In genomic region chr11:77783211-77783746, GRCm38 (mm10) we compare ENCODE assay signal across 9 mouse cellular contexts. TPM values are rescaled to one million over a fixed set of nuclear protein-coding genes. Genes with fewer than 3 reads are reported as not detected.
DNase-seq lines count a peak whose midpoint lies in the region; ATAC-seq and TF ChIP-seq lines count a peak whose summit lies in the region.
"Had no signal": no experiment of that assay in that cellular context is flagged by ENCODE, and none has a peak within 500 bp of the region (broad histone marks: within the 10 kb centered on the region; RNA-seq: fewer than 3 reads in every experiment).

No protein-coding gene starts in this region.

- no peaks in the 10 kb centered on the region for H3K27me3 ChIP-seq in hindbrain, embryonic 15.5 days
- H3K27me3 ChIP-seq in liver, embryonic 14.5 days (ENCODE audit: control insufficient read depth, insufficient read depth, low read length), result no peaks in the 10 kb centered on the region
- no peaks in the 10 kb centered on the region for H3K27me3 ChIP-seq in stomach, postnatal 0 days (ENCODE audit: control insufficient read depth, insufficient read depth, low read length)

- H3K4me3 ChIP-seq in gastrocnemius, adult 2 months, result peak overlapping the region; percentile 39; the same call in 1 of the 2 replicates
- H3K4me3 ChIP-seq in hindbrain, embryonic 15.5 days, result no peak overlapping the region
- H3K4me3 ChIP-seq in liver, embryonic 14.5 days (ENCODE audit: insufficient read depth in 1 of 2, low read depth in 2 of 2, low read length in 2 of 2), result peak overlapping the region; percentile 45 to 55; a peak in 3 of 4 replicates
- no peak overlapping the region for H3K4me3 ChIP-seq in stomach, postnatal 0 days (ENCODE audit: low read depth, low read length)

- DNase-seq in gastrocnemius, adult 2 months, result peak; percentile 35
- no peak for DNase-seq in gastrocnemius, adult 8-10 months (ENCODE audit: low spot score in 2 of 2)
- peak; percentile 99 for DNase-seq in Muller cell, postnatal 12 days (ENCODE audit: inconsistent ontology term)
- no peak for DNase-seq in liver, embryonic 14.5 days (ENCODE audit: low read depth in 3 of 3, low spot score in 3 of 3)
- no peak for DNase-seq in stomach, postnatal 0 days (ENCODE audit: low spot score)
- DNase-seq in gastrocnemius, postnatal 14 days, result no peak

- peak overlapping the region; percentile 86 for H3K27ac ChIP-seq in gastrocnemius, adult 2 months
- H3K27ac ChIP-seq in hindbrain, embryonic 15.5 days (replicated peaks), result peak overlapping the region; percentile 67; the same call in 1 of the 2 replicates
- peak overlapping the region; percentile 94 for H3K27ac ChIP-seq in liver, embryonic 14.5 days
- H3K27ac ChIP-seq in stomach, postnatal 0 days (replicated peaks), result peak overlapping the region; percentile 96

- H3K4me1 ChIP-seq in hindbrain, embryonic 15.5 days (replicated peaks), result peaks cover 49% of the 10 kb centered on the region
- H3K4me1 ChIP-seq in liver, embryonic 14.5 days (replicated peaks; ENCODE audit: control insufficient read depth in 2 of 2, insufficient read depth in 2 of 2, low read length in 1 of 2), result peaks cover 53 to 73% of the 10 kb centered on the region in 2 experiments
- peaks cover 26% of the 10 kb centered on the region for H3K4me1 ChIP-seq in stomach, postnatal 0 days (replicated peaks; ENCODE audit: control insufficient read depth, insufficient read depth)

- H3K36me3 ChIP-seq in hindbrain, embryonic 15.5 days, result no peaks in the 10 kb centered on the region
- peaks cover 11% of the 10 kb centered on the region for H3K36me3 ChIP-seq in liver, embryonic 14.5 days (replicated peaks; ENCODE audit: control insufficient read depth, insufficient read depth, low read depth)
- no peaks in the 10 kb centered on the region for H3K36me3 ChIP-seq in stomach, postnatal 0 days (ENCODE audit: control insufficient read depth, insufficient read depth, low read length)

- no peaks in the 10 kb centered on the region for H3K9me3 ChIP-seq in hindbrain, embryonic 15.5 days
- H3K9me3 ChIP-seq in liver, embryonic 14.5 days (ENCODE audit: control insufficient read depth, low read length), result no peaks in the 10 kb centered on the region
- no peaks in the 10 kb centered on the region for H3K9me3 ChIP-seq in stomach, postnatal 0 days (ENCODE audit: control insufficient read depth, low read length)

- intact Hi-C loops in gastrocnemius, adult 2 months (cut with DNase I), result no loop called here
- intact Hi-C loops in gastrocnemius, postnatal 14 days (cut with DNase I; ENCODE audit: low total_unique reads), result no loop called here

- H3K4me2 ChIP-seq in hindbrain, embryonic 15.5 days, result no peak overlapping the region
- peak overlapping the region; percentile 74 for H3K4me2 ChIP-seq in liver, embryonic 14.5 days (ENCODE audit: low read depth)
- peak overlapping the region; percentile 17 for H3K4me2 ChIP-seq in stomach, postnatal 0 days (replicated peaks; ENCODE audit: low read depth)

- H3K9ac ChIP-seq in hindbrain, embryonic 15.5 days, result 0 out of 2 replicates have a peak overlapping the region, but pooled peaks have one; percentile 10
- H3K9ac ChIP-seq in liver, embryonic 14.5 days (replicated peaks), result peak overlapping the region; percentile 78
- H3K9ac ChIP-seq in stomach, postnatal 0 days (ENCODE audit: low read length), result peak overlapping the region; percentile 43; the same call in 1 of the 2 replicates

- 50% methylated on average over 10 of the region's 10 CpGs for WGBS in hindbrain, embryonic 15.5 days
- WGBS in liver, embryonic 14.5 days (ENCODE audit: insufficient replicate concordance), result 47% methylated on average over 10 of the region's 10 CpGs
- WGBS in stomach, postnatal 0 days, result 42% methylated on average over 10 of the region's 10 CpGs

- no peak for TF ChIP-seq CTCF in gastrocnemius, adult 2 months (IDR thresholded peaks at IDR 0.05)
- no peak for TF ChIP-seq CTCF in liver, embryonic 14.5 days (IDR thresholded peaks at IDR 0.05; ENCODE audit: low read depth)
- TF ChIP-seq CTCF in stomach, postnatal 0 days (IDR thresholded peaks at IDR 0.05; ENCODE audit: low read depth), result no peak

- no peak for TF ChIP-seq EP300 in liver, embryonic 14.5 days (IDR thresholded peaks at IDR 0.05; ENCODE audit: low read depth)
- no peak for TF ChIP-seq EP300 in stomach, postnatal 0 days (optimal IDR thresholded peaks at IDR 0.05)

- ATAC-seq in hindbrain, embryonic 15.5 days (ENCODE audit: low FRiP score, low read depth), result no peak; the same call in 1 of the 2 replicates
- 0 out of 2 replicates have a peak, but pooled peaks have one; percentile 3 for ATAC-seq in liver, embryonic 14.5 days (ENCODE audit: insufficient read depth)
- no peak for ATAC-seq in stomach, postnatal 0 days (ENCODE audit: low FRiP score, low TSS enrichment)
- ATAC-seq in monocyte, adult 5-6 weeks (replicated peaks; ENCODE audit: insufficient number of reproducible peaks, low FRiP score, low TSS enrichment, poor library complexity, severe bottlenecking), result no peak

RNA-seq across cellular contexts. Expression of gene Gm10277, which starts 4.3 kb away (rescaled TPM):
- not detected for total RNA-seq in gastrocnemius, adult 2 months (2021)
- total RNA-seq in gastrocnemius, adult 8-10 months (2022), result not detected
- polyA plus RNA-seq in hindbrain, embryonic 15.5 days (2015; fragmentation: Nextera tagmentation; extraction: Ambion mirVana), result 1.4 and 1.9 TPM in 2 replicates
- not detected in 2 replicates for polyA plus RNA-seq in liver, embryonic 14.5 days (2012; rRNA removed)
- polyA plus RNA-seq in liver, embryonic 14.5 days (2014; fragmentation: Nextera tagmentation; extraction: Ambion mirVana), result 0.11 and 0.18 TPM in 2 replicates
- polyA plus RNA-seq in stomach, postnatal 0 days (2015; fragmentation: Nextera tagmentation; extraction: Ambion mirVana), result 0.40 TPM in 2 replicates
- 0.68 to 1.2 TPM in 2 of 3 replicates, not detected in the other for total RNA-seq in monocyte, adult 5-6 weeks (2017)
- not detected for total RNA-seq in gastrocnemius, postnatal 14 days (2021)

RNA-seq across cellular contexts. Expression of gene Myo18a, which starts 20.2 kb away (rescaled TPM):
- 100 to 1,000 TPM; 345 to 399 TPM for total RNA-seq in gastrocnemius, adult 2 months (2021)
- total RNA-seq in gastrocnemius, adult 8-10 months (2022), result 100 to 1,000 TPM; 309 to 400 (median 330) TPM
- 43.7 and 48.3 TPM in 2 replicates for polyA plus RNA-seq in hindbrain, embryonic 15.5 days (2015; fragmentation: Nextera tagmentation; extraction: Ambion mirVana)
- polyA plus RNA-seq in liver, embryonic 14.5 days (2012; rRNA removed), result 10.6 and 15.4 TPM in 2 replicates
- 13.5 and 14.3 TPM in 2 replicates for polyA plus RNA-seq in liver, embryonic 14.5 days (2014; fragmentation: Nextera tagmentation; extraction: Ambion mirVana)
- polyA plus RNA-seq in stomach, postnatal 0 days (2015; fragmentation: Nextera tagmentation; extraction: Ambion mirVana), result 34.3 and 38.7 TPM in 2 replicates
- 142 to 166 TPM (median 145 TPM) in 3 replicates for total RNA-seq in monocyte, adult 5-6 weeks (2017)
- total RNA-seq in gastrocnemius, postnatal 14 days (2021), result 100 to 1,000 TPM; 307 to 323 TPM

RNA-seq across cellular contexts. Expression of gene Cryba1, which starts 58.2 kb away (rescaled TPM):
- not detected for total RNA-seq in gastrocnemius, adult 2 months (2021)
- not detected for total RNA-seq in gastrocnemius, adult 8-10 months (2022)
- polyA plus RNA-seq in hindbrain, embryonic 15.5 days (2015; fragmentation: Nextera tagmentation; extraction: Ambion mirVana), result 0.29 and 0.34 TPM in 2 replicates
- not detected in 2 replicates for polyA plus RNA-seq in liver, embryonic 14.5 days (2012; rRNA removed)
- not detected in 2 replicates for polyA plus RNA-seq in liver, embryonic 14.5 days (2014; fragmentation: Nextera tagmentation; extraction: Ambion mirVana)
- polyA plus RNA-seq in stomach, postnatal 0 days (2015; fragmentation: Nextera tagmentation; extraction: Ambion mirVana), result not detected in 2 replicates
- total RNA-seq in monocyte, adult 5-6 weeks (2017), result not detected in 3 replicates
- total RNA-seq in gastrocnemius, postnatal 14 days (2021), result not detected
- total RNA-seq: ES-E14 had no signal

Comparison
In these comparisons a context has a peak if more than half of its experiments do, and no peak if none do; other contexts are left out.
1. DNase-seq: peak in gastrocnemius, adult 2 months (single experiment) and Muller cell, postnatal 12 days (single experiment); none in gastrocnemius, adult 8-10 months (0 of 2), liver, embryonic 14.5 days (0 of 3), stomach, postnatal 0 days (single experiment) and gastrocnemius, postnatal 14 days (single experiment).
2. H3K4me3 ChIP-seq: peak in gastrocnemius, adult 2 months (single experiment) and liver, embryonic 14.5 days (2 of 2); none in hindbrain, embryonic 15.5 days (single experiment) and stomach, postnatal 0 days (single experiment).
3. H3K9ac ChIP-seq: peak in every context shown above with its lines; median percentile 78 in liver, embryonic 14.5 days; 43 in stomach, postnatal 0 days; 10 in hindbrain, embryonic 15.5 days.
4. Peak in every context shown above with its lines, with median percentiles within 50 percentile points of each other: H3K27ac ChIP-seq.